Mouse (Mus musculus) brain, embryonic 14.5 days (tissue): ENCODE measurements around the gene Mettl1.

ENCODE experiments used
- CTCF ChIP-seq: fragments of 200-500 bp; IDR thresholded peaks from 2 replicates; pipeline ENCODE4 v1.5.1; 2012; ENCODE audit warnings: inconsistent platforms, mild to moderate bottlenecking, moderate library complexity, borderline replicate concordance; ENCODE audit not compliant: insufficient read depth, insufficient read length; ENCODE audit errors: extremely low read depth
- POLR2A ChIP-seq: fragments of 200-500 bp; IDR thresholded peaks from 2 replicates; pipeline ENCODE4 v1.6.1; 2012; ENCODE audit warnings: mild to moderate bottlenecking, inconsistent platforms, borderline replicate concordance; ENCODE audit not compliant: poor library complexity, insufficient read depth, insufficient read length, severe bottlenecking; ENCODE audit errors: extremely low read depth

GRCm38 (mm10) chr10:127094382-127094802 is 53.2 kb downstream of the Mettl1 start:
- TF ChIP-seq POLR2A (no peak), CTCF (no peak)
